Mouse (Mus musculus): Measurements from ENCODE around the gene Tmco3.

- TF ChIP-seq EP300 (IDR thresholded peaks at IDR 0.05; ENCODE audit: low read depth) (no peak), CTCF (IDR thresholded peaks at IDR 0.05; ENCODE audit: low read depth) (peak; percentile 14; the same call in 1 of the 2 replicates)
These were observed 68.7 kb downstream of the Tmco3 start for GRCm38 (mm10) chr8:13356681-13357080.

Measured in heart, postnatal 0 days (tissue).